Mouse (Mus musculus) ES-E14 (cell line): ENCODE data around the gene Sorcs3. TPM values are rescaled to one million over a fixed set of nuclear protein-coding genes. Genes with fewer than 3 reads are reported as not detected.

Experiments used
- DNase-seq: peaks from one replicate; pipeline ENCODE4 v3.0.0-alpha.2; 2013; ENCODE audit warnings: low read depth, low spot score
- H3K27ac ChIP-seq: 2 replicates; pipeline ENCODE4 v1.5.1; 2012; ENCODE audit warnings: low read depth, mild to moderate bottlenecking, low read length, moderate library complexity, mixed read lengths; ENCODE audit not compliant: poor library complexity, insufficient read depth, severe bottlenecking
- H3K36me3 ChIP-seq: 2 replicates; pipeline ENCODE4 v1.6.1; 2012; ENCODE audit warnings: mild to moderate bottlenecking, low read length, moderate library complexity, mixed read lengths; ENCODE audit not compliant: control insufficient read depth, poor library complexity, insufficient read depth, severe bottlenecking
- H3K4me1 ChIP-seq, 2 experiments: fragments of 150-350 bp in 1 of 2; sonication (generic) in 1 of 2; 2 replicates each; pipeline ENCODE4 v1.6.1; 2012; ENCODE audit warnings: low read length in 2 of 2, mild to moderate bottlenecking in 1 of 2, mixed read lengths in 1 of 2; ENCODE audit not compliant: control insufficient read depth in 2 of 2, insufficient read depth in 2 of 2, poor library complexity in 1 of 2
- H3K4me3 ChIP-seq, 2 experiments: fragments of 150-350 bp in 1 of 2; sonication (generic) in 1 of 2; 2 replicates each; pipeline ENCODE4 v1.5.1; 2012; ENCODE audit warnings: low read length in 2 of 2, low read depth in 1 of 2, mild to moderate bottlenecking in 1 of 2, mixed read lengths in 1 of 2; ENCODE audit not compliant: insufficient read depth in 1 of 2, poor library complexity in 1 of 2, severe bottlenecking in 1 of 2
- H3K9ac ChIP-seq: 2 replicates; pipeline ENCODE4 v1.6.1; 2012; ENCODE audit warnings: low read depth, mild to moderate bottlenecking, low read length, mixed read lengths; ENCODE audit not compliant: poor library complexity, insufficient read depth, severe bottlenecking
- H3K9me3 ChIP-seq: fragments of 150-350 bp; sonication (generic); 2 replicates; pipeline ENCODE4 v1.6.1; 2012; ENCODE audit warnings: low read depth, mild to moderate bottlenecking, low read length; ENCODE audit not compliant: control insufficient read depth, insufficient read depth
- CHD2 ChIP-seq: IDR thresholded peaks from 2 replicates; pipeline ENCODE4 v1.6.1; 2014; ENCODE audit warnings: mild to moderate bottlenecking, low read depth, low read length, inconsistent platforms
- HCFC1 ChIP-seq: IDR thresholded peaks from 2 replicates; pipeline ENCODE4 v1.6.1; 2012; ENCODE audit warnings: low read length, inconsistent platforms, borderline replicate concordance; ENCODE audit not compliant: insufficient read depth
- MAFK ChIP-seq: IDR thresholded peaks from 2 replicates; pipeline ENCODE4 v1.6.1; 2014; ENCODE audit warnings: mild to moderate bottlenecking, low read depth, low read length, inconsistent platforms; ENCODE audit not compliant: insufficient read depth
- ZC3H11A ChIP-seq: IDR thresholded peaks from 2 replicates; pipeline ENCODE4 v1.6.1; 2012; ENCODE audit warnings: low read depth, mild to moderate bottlenecking, inconsistent platforms, low read length, borderline replicate concordance
- ZNF384 ChIP-seq: IDR thresholded peaks from 2 replicates; pipeline ENCODE4 v1.6.1; 2012; ENCODE audit warnings: low read depth, low read length, inconsistent platforms
- in situ Hi-C, 2 experiments: fragments of 600-800 bp; cut with MboI; formaldehyde crosslinking; loops; one replicate each; pipeline ENCODE4 v1.15.1; 2025; ENCODE audit warnings: low sequenced_read_pairs in 2 of 2, inconsistent platforms in 1 of 2; ENCODE audit not compliant: unreplicated experiment in 2 of 2
- total RNA-seq: library from RNA; depleted of rRNA; stranded (reverse); fragments of 300-350 nt; gene quantifications from 2 replicates; pipeline ENCODE4 v1.2.3, GENCODE M21; 2012

The Sorcs3 gene
- total RNA-seq, 1 experiment: not detected

DNA sequence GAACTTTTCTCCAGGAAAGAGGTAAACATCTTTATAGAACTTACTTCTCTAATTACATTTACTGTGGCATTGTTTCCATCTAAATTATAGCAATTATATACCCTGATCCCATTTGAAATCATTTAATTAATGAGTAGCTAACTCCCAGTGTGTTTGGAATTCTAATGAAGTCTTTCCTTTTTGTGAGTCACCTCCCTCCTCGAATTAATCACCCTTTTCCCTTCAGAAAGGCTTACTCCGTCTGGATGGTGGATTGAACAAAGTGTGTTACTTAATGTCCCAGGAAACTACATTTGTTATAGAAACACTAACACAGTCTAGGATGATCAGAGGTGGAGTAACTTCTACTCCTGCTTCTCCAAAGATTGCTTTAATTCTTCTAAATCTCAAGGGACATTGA lies 531.7 kb downstream of the Sorcs3 start:
- H3K27ac ChIP-seq: no peak overlapping the region
- no peaks in the 10 kb centered on the region for H3K4me1 ChIP-seq
- H3K9ac ChIP-seq: no peak overlapping the region
- TF ChIP-seq MAFK: no peak
- TF ChIP-seq ZNF384: no peak
- TF ChIP-seq CHD2: no peak
- TF ChIP-seq ZC3H11A: no peak
- no peak for TF ChIP-seq HCFC1
- in situ Hi-C loops: no loop called here
- DNase-seq: no peak
- no peaks in the 10 kb centered on the region for H3K36me3 ChIP-seq
- H3K9me3 ChIP-seq: no peaks in the 10 kb centered on the region
- no peak overlapping the region for H3K4me3 ChIP-seq

DNA sequence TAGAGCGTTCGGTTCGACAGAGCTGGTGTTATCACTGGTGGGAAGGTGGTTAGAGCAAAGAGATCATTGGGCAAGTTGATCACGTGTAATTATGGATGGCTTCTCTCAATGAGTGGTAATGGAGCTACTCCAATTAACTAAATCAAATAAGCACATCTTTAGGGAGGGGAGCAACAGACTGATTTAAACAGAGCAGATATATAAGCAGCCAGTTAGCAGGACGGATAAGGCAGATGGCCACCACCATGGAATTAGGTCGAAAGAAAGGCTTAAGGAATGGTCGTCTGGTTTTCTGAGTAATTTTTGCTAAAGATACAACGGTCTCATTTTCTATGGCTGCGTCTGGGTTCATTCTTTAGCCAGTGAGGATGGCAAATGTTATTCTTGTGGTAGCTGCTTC lies 549.3 kb downstream of the Sorcs3 start:
- Histone ChIP-seq H3K4me3 (no peak overlapping the region), H3K36me3 (no peaks in the 10 kb centered on the region), H3K27ac (no peak overlapping the region), H3K9ac (no peak overlapping the region), H3K4me1 (no peaks in the 10 kb centered on the region), H3K9me3 (no peaks in the 10 kb centered on the region)
- DNase-seq: no peak
- in situ Hi-C loops: no loop called here
- no peak for TF ChIP-seq CHD2
- no peak for TF ChIP-seq ZC3H11A
- TF ChIP-seq ZNF384: no peak
- no peak for TF ChIP-seq MAFK

DNA sequence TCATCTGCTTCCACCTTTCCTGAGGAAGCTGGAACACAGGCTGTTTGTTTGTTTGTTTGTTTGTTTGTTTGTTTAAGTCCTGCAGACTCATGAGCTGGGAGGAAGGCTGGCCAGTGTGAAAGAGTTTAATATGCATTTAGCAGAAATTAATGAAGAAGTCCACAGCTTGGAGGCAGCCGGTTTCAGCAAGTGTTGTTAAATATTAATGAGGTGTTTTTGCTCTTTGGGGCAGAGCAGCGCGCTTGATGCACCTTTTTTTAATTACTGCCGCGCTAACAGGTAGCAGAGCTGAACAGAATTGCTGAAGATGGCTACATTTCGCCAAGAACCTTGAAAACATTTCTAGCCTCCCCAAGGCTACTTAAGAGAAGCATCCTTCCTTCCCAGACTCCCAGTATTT lies 551.0 kb downstream of the Sorcs3 start:
- Histone ChIP-seq H3K36me3 (no peaks in the 10 kb centered on the region), H3K9me3 (no peaks in the 10 kb centered on the region), H3K27ac (no peak overlapping the region), H3K9ac (no peak overlapping the region), H3K4me1 (no peaks in the 10 kb centered on the region), H3K4me3 (no peak overlapping the region)
- TF ChIP-seq MAFK (no peak), CHD2 (no peak), HCFC1 (no peak), ZC3H11A (no peak), ZNF384 (no peak)
- DNase-seq: no peak
- in situ Hi-C loops: no loop called here

DNA sequence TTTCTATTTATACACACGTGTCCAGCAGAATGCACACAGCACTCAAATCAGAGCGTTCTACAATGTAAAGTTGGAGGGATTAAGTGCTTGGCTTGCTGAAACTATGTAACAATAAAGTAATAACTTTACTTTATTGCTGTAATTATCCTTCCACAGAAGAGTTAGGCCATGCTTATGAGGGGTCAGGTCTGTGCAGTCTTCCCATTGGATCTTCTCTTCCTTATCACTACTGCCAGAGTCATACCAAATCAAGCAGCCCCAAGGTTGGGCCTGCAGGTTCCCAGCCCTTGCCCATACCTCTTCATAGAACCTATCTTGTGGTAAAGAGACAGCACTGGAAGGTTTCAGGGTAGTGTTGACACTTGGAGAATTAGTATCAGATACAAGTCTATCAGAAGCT lies 560.7 kb downstream of the Sorcs3 start:
- Histone ChIP-seq H3K9ac (no peak overlapping the region), H3K9me3 (no peaks in the 10 kb centered on the region), H3K4me1 (no peaks in the 10 kb centered on the region), H3K36me3 (no peaks in the 10 kb centered on the region), H3K4me3 (no peak overlapping the region), H3K27ac (no peak overlapping the region)
- in situ Hi-C loops: no loop called here
- DNase-seq: no peak
- no peak for TF ChIP-seq ZNF384
- no peak for TF ChIP-seq MAFK
- TF ChIP-seq ZC3H11A: no peak
- no peak for TF ChIP-seq HCFC1
- no peak for TF ChIP-seq CHD2

DNA sequence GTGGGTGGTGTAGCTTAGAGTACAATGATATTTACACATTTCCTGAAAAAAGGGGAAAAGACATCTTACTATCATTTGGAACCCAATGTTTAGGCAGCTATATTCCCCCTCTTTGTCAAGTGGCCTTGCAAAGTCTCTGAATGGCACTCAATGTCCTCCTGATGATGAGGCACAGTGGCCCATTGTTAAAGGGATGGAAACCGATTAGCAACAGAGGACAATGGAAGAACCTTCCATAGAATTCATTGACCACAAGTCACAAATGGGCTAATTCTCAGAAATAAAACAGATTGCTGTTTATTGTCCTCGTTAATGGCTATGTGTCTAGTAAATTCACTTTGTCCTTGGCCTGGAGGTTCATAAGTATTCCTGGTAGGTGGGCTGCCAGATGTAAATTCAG lies 565.7 kb downstream of the Sorcs3 start:
- Histone ChIP-seq H3K9ac (no peak overlapping the region), H3K9me3 (no peaks in the 10 kb centered on the region), H3K36me3 (no peaks in the 10 kb centered on the region), H3K4me1 (no peaks in the 10 kb centered on the region), H3K27ac (no peak overlapping the region), H3K4me3 (no peak overlapping the region)
- no peak for DNase-seq
- TF ChIP-seq CHD2 (no peak), HCFC1 (no peak), MAFK (no peak), ZNF384 (no peak), ZC3H11A (no peak)
- in situ Hi-C loops: no loop called here
